Mouse (Mus musculus) layer of hippocampus, adult 8-10 months (tissue): ENCODE results near the gene AV320801. TPM values are rescaled to one million over a fixed set of nuclear protein-coding genes. Genes with fewer than 3 reads are reported as not detected.
"Not testable (repeated sequence)": the region's sequence is repeated elsewhere in the genome, so short reads cannot be mapped to it uniquely, and the experiment has no call there.

ENCODE experiments used
- DNase-seq, 2 experiments: peaks; one replicate each; pipeline ENCODE4 v3.0.0; 2022; ENCODE audit warnings: low spot score in 2 of 2
- total RNA-seq, 4 experiments: library from RNA; stranded (reverse); gene quantifications; 2 replicates each; pipeline ENCODE4 v1.2.4; 2022

Gene AV320801
- not detected for total RNA-seq

- DNase-seq = not testable (repeated sequence)
These were observed at the start of gene AV320801 for GRCm38 (mm10) chrX:135494288-135494687. Gene AV320801, plus strand, starts transcription at chrX:135494588.

GRCm38 (mm10) chrX:135464160-135464559 is 30.2 kb upstream of the AV320801 start:
- not testable (repeated sequence) for DNase-seq

- DNase-seq = not testable (repeated sequence)
These were observed 12.5 kb upstream of the AV320801 start for GRCm38 (mm10) chrX:135481902-135482301.

GRCm38 (mm10) chrX:135483183-135483582 is 11.2 kb upstream of the AV320801 start:
- not testable (repeated sequence) for DNase-seq

Other genes starting within 250 kb of the AV320801 start
- gene Pramel3, start 192.3 kb upstream of the AV320801 start, total RNA-seq = not detected
- not detected for gene Gm5128, start 121.3 kb upstream of the AV320801 start, total RNA-seq
- gene Gm7903, start 60.8 kb upstream of the AV320801 start, total RNA-seq = not detected
- gene Nxf7, start 104.2 kb downstream of the AV320801 start, total RNA-seq = not detected
- not detected for gene Prame, start 133.1 kb downstream of the AV320801 start, total RNA-seq
- not detected for gene Tcp11x2, start 199.2 kb downstream of the AV320801 start, total RNA-seq
- not detected for gene Tmsb15a, start 230.7 kb downstream of the AV320801 start, total RNA-seq
- 10 to 100 TPM; 29.5 to 35.9 (median 30.7) TPM for gene Armcx5, start 248.1 kb downstream of the AV320801 start, total RNA-seq
- gene Gprasp1, start 248.1 kb downstream of the AV320801 start, total RNA-seq = 100 to 1,000 TPM; 301 to 353 (median 333) TPM